Mouse (Mus musculus) layer of hippocampus, postnatal 25 days (tissue): ENCODE measurements around the gene Traf6. TPM values are rescaled to one million over a fixed set of nuclear protein-coding genes. Genes with fewer than 3 reads are reported as not detected.

ENCODE experiments used
- DNase-seq, 2 experiments: peaks; one replicate each; pipeline ENCODE4 v3.0.0; 2022; ENCODE audit warnings: mixed read lengths in 2 of 2, low spot score in 1 of 2; ENCODE audit errors: extremely low spot score in 1 of 2
- total RNA-seq, 2 experiments: library from RNA; stranded (reverse); gene quantifications; 2 replicates each; pipeline ENCODE4 v1.2.3; 2021

The Traf6 gene
- total RNA-seq, 2 experiments from 2014 or later = 14.0 to 14.7 TPM

- no peak for DNase-seq
Observed at GRCm38 (mm10) chr2:101693043-101693442, 14.8 kb downstream of the Traf6 start.

GRCm38 (mm10) chr2:101693577-101694215 lies 15.5 kb downstream of the Traf6 start:
- no peak for DNase-seq

GRCm38 (mm10) chr2:101695584-101695983 lies 17.4 kb downstream of the Traf6 start:
- DNase-seq = no peak

GRCm38 (mm10) chr2:101699284-101699683 lies 21.1 kb downstream of the Traf6 start:
- DNase-seq = no peak

GRCm38 (mm10) chr2:101705941-101706485 lies 27.8 kb downstream of the Traf6 start:
- DNase-seq = peak in 1 of 2 experiments; percentile 40

GRCm38 (mm10) chr2:101711608-101712007 lies 33.4 kb downstream of the Traf6 start:
- no peak for DNase-seq

GRCm38 (mm10) chr2:101715650-101716323 lies 37.6 kb downstream of the Traf6 start:
- peak in 1 of 2 experiments; percentile 62 for DNase-seq

GRCm38 (mm10) chr2:101717162-101717561 lies 38.9 kb downstream of the Traf6 start:
- DNase-seq = no peak

- no peak for DNase-seq
Observed at GRCm38 (mm10) chr2:101721835-101722234, 43.6 kb downstream of the Traf6 start.

GRCm38 (mm10) chr2:101722370-101723332 lies 44.4 kb downstream of the Traf6 start:
- DNase-seq = no peak

- no peak for DNase-seq
Observed at GRCm38 (mm10) chr2:101723333-101723881, 45.2 kb downstream of the Traf6 start.

GRCm38 (mm10) chr2:101727787-101728186 lies 49.6 kb downstream of the Traf6 start:
- no peak for DNase-seq

- DNase-seq = no peak
Observed at GRCm38 (mm10) chr2:101729472-101729871, 51.2 kb downstream of the Traf6 start.

- no peak for DNase-seq
Observed at GRCm38 (mm10) chr2:101730972-101731371, 52.7 kb downstream of the Traf6 start.

GRCm38 (mm10) chr2:101732777-101733210 lies 54.6 kb downstream of the Traf6 start:
- no peak for DNase-seq

- DNase-seq = no peak
Observed at GRCm38 (mm10) chr2:101733564-101733963, 55.3 kb downstream of the Traf6 start.

- no peak for DNase-seq
Observed at GRCm38 (mm10) chr2:101739914-101740313, 61.7 kb downstream of the Traf6 start.

GRCm38 (mm10) chr2:101741653-101742052 lies 63.4 kb downstream of the Traf6 start:
- DNase-seq = no peak

GRCm38 (mm10) chr2:101742072-101742860 lies 64.0 kb downstream of the Traf6 start:
- DNase-seq = no peak
